Mouse (Mus musculus) bone marrow, adult 2 months (tissue): ENCODE results near the gene Polm. TPM values are rescaled to one million over a fixed set of nuclear protein-coding genes. Genes with fewer than 3 reads are reported as not detected.

Experiments used
- H3K27ac ChIP-seq: fragments of 200-500 bp; 2 replicates; pipeline ENCODE4 v1.5.1; 2012; ENCODE audit warnings: low read depth, mild to moderate bottlenecking, control low read depth, inconsistent platforms, low read length; ENCODE audit not compliant: control insufficient read depth, poor library complexity, insufficient read depth
- H3K4me1 ChIP-seq: fragments of 200-500 bp; 2 replicates; pipeline ENCODE4 v1.6.1; 2011; ENCODE audit warnings: low read length; ENCODE audit not compliant: control insufficient read depth, insufficient read depth
- H3K4me3 ChIP-seq: fragments of 200-500 bp; replicated peaks from 2 replicates; pipeline ENCODE3; 2011; ENCODE audit warnings: mild to moderate bottlenecking, low read depth, low read length, control low read depth; ENCODE audit not compliant: control insufficient read depth
- CTCF ChIP-seq: fragments of 200-500 bp; IDR thresholded peaks from 2 replicates; pipeline ENCODE4 v1.5.1; 2011; ENCODE audit warnings: low read length, control low read depth; ENCODE audit not compliant: control insufficient read depth, insufficient read depth
- POLR2A ChIP-seq: fragments of 200-500 bp; IDR thresholded peaks from 2 replicates; pipeline ENCODE4 v1.6.1; 2011; ENCODE audit warnings: low read depth, mild to moderate bottlenecking, control low read depth, low read length, borderline replicate concordance; ENCODE audit not compliant: control insufficient read depth
- WGBS: fragments of 180-500 bp; shearing (Covaris S2); methylation state at CpG from one replicate; pipeline ENCODE4 v1.1.7; 2018; 5-methylcytosine and 5-hydroxymethylcytosine counted together
- polyA plus RNA-seq: library from polyadenylated mRNA; stranded (reverse); fragments of >200 nt; gene quantifications from 2 replicates; pipeline ENCODE4 v1.2.4, GENCODE M21; 2011; ENCODE audit warnings: low replicate concordance; ENCODE audit not compliant: missing spikeins, insufficient read depth, insufficient read length

The Polm gene
- polyA plus RNA-seq, 1 experiment = 42.5 TPM

DNA sequence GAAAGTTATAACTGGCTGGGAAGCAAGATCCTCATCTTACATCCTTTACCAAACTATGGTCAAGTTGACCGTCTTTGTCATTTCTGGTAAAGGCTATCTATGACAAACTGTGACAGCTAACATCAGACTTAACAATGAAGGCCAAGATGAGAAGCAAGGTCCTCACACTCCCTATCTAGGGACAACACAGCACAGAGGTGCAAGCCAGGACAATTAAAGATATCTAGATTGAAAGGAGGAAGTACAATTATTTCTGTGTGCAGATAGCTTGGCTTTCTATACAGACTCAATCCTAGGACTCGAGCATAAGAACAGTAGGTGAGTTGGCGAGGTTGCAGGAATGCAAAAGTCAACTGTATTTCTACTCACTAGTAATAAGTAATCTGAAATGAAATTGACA lies 32.1 kb downstream of the Polm start:
- WGBS = 58% methylated on average over 3 of the region's 3 CpGs
- no peak for TF ChIP-seq CTCF
- TF ChIP-seq POLR2A = no peak
- H3K4me1 ChIP-seq = no peaks in the 10 kb centered on the region

DNA sequence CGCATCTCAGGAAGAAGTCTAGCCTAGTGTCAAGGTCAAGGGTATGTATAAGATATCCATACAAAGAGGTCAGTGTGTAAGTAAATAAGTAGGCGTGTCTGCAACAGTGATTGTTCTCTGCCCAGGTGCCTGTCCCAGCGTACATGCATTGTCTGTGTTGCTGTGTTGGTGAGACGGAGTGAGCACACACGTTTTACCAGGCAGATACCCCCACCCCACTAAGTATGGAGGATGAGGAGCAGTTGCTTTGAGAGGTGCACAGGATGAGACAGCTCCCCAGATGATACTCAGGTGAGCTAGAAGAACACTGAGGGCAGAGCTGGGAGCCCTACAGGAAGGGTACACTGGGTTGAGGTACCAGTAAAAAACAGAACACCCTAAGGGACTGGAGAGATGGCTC lies 33.6 kb downstream of the Polm start:
- H3K4me1 ChIP-seq = no peaks in the 10 kb centered on the region
- H3K4me3 ChIP-seq = no peak overlapping the region
- TF ChIP-seq POLR2A (no peak), CTCF (no peak)
- WGBS = 77% methylated on average over 5 of the region's 5 CpGs
- H3K27ac ChIP-seq = no peak overlapping the region

More for the DNA sequence above, 32.1 kb downstream of the Polm start:
- Histone ChIP-seq H3K27ac (no peak overlapping the region), H3K4me3 (no peak overlapping the region)

DNA sequence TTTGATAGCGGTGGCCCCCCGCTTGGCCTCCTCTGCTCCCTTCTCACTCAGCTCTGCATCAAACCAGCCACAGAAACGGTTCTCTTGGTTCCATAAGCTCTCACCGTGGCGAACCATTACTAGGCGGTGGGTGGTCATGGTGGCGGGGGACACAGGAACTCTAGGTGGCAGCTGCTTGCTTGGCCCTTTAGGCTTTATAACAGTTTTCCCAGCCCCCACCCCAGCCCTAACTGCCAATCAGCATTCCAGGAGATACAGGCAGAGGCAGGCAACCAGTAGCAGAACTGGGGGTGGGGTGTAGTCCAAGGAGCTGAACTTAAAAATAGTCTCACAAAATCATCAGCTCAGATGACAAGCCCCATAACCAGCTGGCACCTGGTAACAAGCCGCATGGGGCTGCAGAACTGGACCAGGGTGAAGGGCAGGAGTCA lies 34.2 kb downstream of the Polm start, which contains the start of gene Pgam2:
Pgam2 (minus strand) TSS at position 183 of the 431 bp plus-strand sequence.
- WGBS = 55% methylated on average over 8 of the region's 8 CpGs
- TF ChIP-seq POLR2A (no peak), CTCF (no peak)
- no peak within 1 kb of the TSS for H3K27ac ChIP-seq

DNA sequence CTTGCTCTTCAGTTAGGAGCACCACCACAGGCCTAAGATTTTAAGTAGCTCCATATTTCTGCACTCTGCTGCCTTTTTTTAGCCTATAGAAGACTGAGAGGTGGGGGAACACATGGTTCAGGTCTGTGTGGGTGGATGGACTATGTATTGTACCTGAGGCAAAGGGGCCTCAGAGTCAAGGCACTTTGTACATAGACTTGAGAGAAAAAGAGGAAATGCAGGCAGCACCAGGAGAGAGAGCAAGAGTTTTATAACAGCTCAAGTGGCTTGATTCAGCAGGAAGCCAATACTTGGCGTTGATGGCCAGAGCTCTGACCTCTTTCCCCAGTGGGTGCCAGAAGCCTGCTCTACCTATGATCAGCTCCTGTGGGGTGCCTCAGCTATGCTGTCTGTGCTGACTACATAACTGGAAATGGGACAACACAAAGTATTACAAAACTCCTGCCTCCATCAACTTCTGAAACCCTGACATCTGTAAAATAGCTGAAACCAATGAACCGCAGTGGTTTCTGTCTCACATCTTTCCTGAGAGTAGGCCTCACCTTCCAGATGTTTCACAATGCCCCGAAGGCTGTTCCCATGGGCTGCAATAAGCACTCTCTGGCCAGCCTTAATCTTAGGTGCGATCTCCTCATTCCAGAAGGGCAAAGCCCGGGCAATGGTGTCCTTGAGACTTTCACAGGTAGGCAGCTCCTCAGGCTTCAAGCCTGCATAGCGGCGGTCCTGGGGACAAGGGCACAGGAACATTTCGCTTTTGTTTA lies 35.2 kb downstream of the Polm start:
- Histone ChIP-seq H3K27ac (no peak overlapping the region), H3K4me3 (no peak overlapping the region), H3K4me1 (no peaks in the 10 kb centered on the region)
- no peak for TF ChIP-seq POLR2A
- TF ChIP-seq CTCF = no peak
- 53% methylated on average over 8 of the region's 8 CpGs for WGBS

More for the DNA sequence above, 34.2 kb downstream of the Polm start, which contains the start of gene Pgam2:
- Histone ChIP-seq H3K4me1 (no peaks in the 10 kb centered on the region), H3K4me3 (no peak within 1 kb of the TSS)

DNA sequence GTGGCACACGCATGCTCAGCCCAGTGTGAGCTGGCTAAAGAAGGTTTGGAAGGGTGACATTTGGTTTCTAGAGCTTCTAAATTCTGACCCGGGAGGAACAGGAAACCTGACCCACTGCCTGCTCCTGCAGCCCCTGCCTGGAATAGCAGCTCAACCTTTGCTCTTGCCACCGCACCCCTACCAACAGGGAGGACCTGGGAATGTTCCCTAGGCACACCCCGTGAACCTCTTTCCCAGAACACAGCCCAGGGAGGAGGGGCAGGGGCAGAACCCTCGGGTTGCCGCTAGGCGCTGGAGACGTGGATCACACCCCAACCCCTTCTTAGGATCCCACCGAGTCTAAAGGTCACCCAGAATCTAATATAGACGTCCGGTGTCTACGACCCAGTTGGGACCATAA lies 35.8 kb downstream of the Polm start:
- Histone ChIP-seq H3K4me1 (no peaks in the 10 kb centered on the region), H3K27ac (no peak overlapping the region), H3K4me3 (no peak overlapping the region)
- 65% methylated on average over 12 of the region's 12 CpGs for WGBS
- TF ChIP-seq POLR2A (no peak), CTCF (no peak)

DNA sequence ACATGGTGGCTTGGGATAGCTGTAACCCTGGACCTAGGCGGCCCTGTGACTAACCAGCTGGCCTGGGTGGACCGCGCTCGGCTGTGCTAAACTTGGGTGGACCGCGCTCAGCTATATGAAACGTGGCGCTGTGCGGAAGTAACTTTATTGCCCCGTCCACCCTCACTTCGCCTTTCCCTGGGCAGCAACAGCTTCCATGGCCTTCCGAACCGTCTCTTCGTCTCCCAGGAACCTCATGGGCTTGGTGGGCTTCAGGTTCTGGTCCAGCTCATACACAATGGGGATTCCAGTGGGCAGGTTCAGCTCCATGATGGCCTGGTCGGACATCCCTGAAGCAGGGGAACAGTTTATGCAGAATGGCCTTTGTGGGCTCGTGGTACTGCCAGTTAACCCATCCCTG lies 36.3 kb downstream of the Polm start:
- Histone ChIP-seq H3K4me1 (no peaks in the 10 kb centered on the region), H3K27ac (no peak overlapping the region)
- WGBS = 93% methylated on average over 16 of the region's 16 CpGs

DNA sequence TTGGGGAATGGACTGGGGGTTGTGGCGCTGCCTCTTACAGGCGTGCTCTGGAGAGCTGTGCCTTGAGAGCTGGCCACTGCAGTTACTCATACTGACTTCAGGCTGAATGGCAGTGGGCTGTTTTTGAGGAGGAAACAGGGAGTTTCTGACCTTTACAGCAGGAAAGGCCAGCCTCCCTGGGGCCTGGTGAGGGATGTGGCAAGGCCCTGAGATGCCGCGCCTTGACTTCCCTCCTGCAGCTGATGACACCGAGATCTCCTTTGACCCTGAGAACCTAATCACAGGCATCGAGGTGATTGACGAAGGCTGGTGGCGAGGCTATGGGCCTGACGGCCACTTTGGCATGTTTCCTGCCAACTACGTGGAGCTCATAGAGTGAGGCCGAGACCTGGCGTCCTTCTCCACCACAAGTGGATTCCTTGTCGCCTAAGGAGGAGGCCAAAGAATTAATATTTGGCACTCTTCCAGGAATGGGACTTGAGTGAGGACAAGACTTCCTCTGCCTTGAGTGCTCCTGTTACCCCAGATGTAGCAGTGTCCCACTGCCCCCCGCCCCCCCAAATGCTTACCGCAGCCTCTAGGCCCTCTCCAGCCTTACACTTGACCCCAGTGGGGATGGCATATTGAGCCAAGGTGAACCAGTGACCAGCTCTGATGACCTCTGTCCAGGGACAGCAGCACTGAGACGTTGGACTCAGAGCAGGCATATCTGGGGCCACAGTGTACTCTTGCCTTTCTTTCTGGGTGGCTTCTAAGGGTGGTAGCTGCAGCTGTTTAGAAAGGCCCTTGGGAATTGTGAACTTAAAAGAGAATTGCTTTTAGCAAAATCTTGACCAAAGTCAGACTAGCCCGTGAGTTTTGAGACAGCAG lies 38.0 kb downstream of the Polm start:
- no peaks in the 10 kb centered on the region for H3K4me1 ChIP-seq
- WGBS = 83% methylated on average over 17 of the region's 17 CpGs
- no peak overlapping the region for H3K4me3 ChIP-seq
- TF ChIP-seq POLR2A (0 out of 2 replicates have a peak, but pooled peaks have one; percentile 16), CTCF (no peak)
- no peak overlapping the region for H3K27ac ChIP-seq

More for the DNA sequence above, 36.3 kb downstream of the Polm start:
- no peak overlapping the region for H3K4me3 ChIP-seq
- no peak for TF ChIP-seq CTCF
- TF ChIP-seq POLR2A = no peak

DNA sequence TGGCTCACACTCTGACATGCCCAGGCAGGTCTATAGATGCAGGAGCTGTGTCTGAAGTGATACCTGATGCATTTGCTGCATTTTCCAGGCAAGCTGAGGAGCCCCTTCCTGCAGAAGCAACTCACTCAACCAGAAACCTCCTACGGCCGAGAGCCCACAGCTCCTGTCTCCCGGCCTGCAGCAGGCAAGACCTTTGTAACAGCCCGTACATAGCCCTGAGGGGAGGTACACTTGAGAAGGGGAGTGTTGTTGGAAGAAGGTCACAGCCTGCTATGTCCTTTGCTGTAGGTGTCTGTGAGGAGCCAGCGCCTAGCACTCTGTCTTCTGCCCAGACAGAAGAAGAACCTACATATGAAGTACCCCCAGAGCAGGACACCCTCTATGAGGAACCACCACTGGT lies 39.9 kb downstream of the Polm start:
- no peak overlapping the region for H3K4me3 ChIP-seq
- H3K27ac ChIP-seq = no peak overlapping the region
- H3K4me1 ChIP-seq = no peaks in the 10 kb centered on the region
- 90% methylated on average over 5 of the region's 5 CpGs for WGBS
- no peak for TF ChIP-seq CTCF
- no peak for TF ChIP-seq POLR2A
